Mouse (Mus musculus) MEL (cell line): ENCODE measurements around the gene Polr2h.

ENCODE experiments used
- CTCF ChIP-seq, 3 experiments: IDR thresholded peaks in 2 of 3; conservative IDR thresholded peaks in 1 of 3; 2 replicates each; pipeline ENCODE4 v1.5.1; 2011 to 2012; ENCODE audit warnings: low read length in 3 of 3, low read depth in 2 of 3, mild to moderate bottlenecking in 2 of 3, improper control_type of control experiment in 1 of 3, inconsistent platforms in 1 of 3, mixed read lengths in 1 of 3, moderate library complexity in 1 of 3; ENCODE audit not compliant: control insufficient read depth in 1 of 3, insufficient read depth in 1 of 3, poor library complexity in 1 of 3, severe bottlenecking in 1 of 3
- EP300 ChIP-seq, 2 experiments: IDR thresholded peaks; 2 replicates each; pipeline ENCODE4 v1.6.1; 2011; ENCODE audit warnings: improper control_type of control experiment in 2 of 2, low read length in 2 of 2, low read depth in 1 of 2, mild to moderate bottlenecking in 1 of 2
- ETS1 ChIP-seq: IDR thresholded peaks from 2 replicates; pipeline ENCODE4 v1.6.1; 2012; ENCODE audit warnings: low read depth, mild to moderate bottlenecking, inconsistent platforms, low read length, improper control_type of control experiment, moderate library complexity
- MAFK ChIP-seq: IDR thresholded peaks from 2 replicates; pipeline ENCODE4 v1.6.1; 2011; ENCODE audit warnings: low read depth, mild to moderate bottlenecking, low read length, improper control_type of control experiment, borderline replicate concordance
- POLR2A ChIP-seq, 2 experiments: IDR thresholded peaks; 2 replicates each; pipeline ENCODE4 v1.6.1; 2011 to 2012; ENCODE audit warnings: low read length in 2 of 2, mild to moderate bottlenecking in 2 of 2, control low read depth in 1 of 2, improper control_type of control experiment in 1 of 2, low read depth in 1 of 2, moderate library complexity in 1 of 2; ENCODE audit not compliant: control insufficient read depth in 1 of 2, insufficient read depth in 1 of 2, poor library complexity in 1 of 2
- POLR2AphosphoS5 ChIP-seq: IDR thresholded peaks from 2 replicates; pipeline ENCODE4 v1.6.1; 2012; ENCODE audit warnings: low read depth, borderline replicate concordance, mild to moderate bottlenecking, inconsistent platforms, low read length, moderate library complexity, mixed read lengths
- USF1 ChIP-seq: IDR thresholded peaks from 2 replicates; pipeline ENCODE4 v1.6.1; 2014; ENCODE audit warnings: low read depth, mild to moderate bottlenecking, inconsistent platforms, low read length, improper control_type of control experiment, moderate library complexity

DNA sequence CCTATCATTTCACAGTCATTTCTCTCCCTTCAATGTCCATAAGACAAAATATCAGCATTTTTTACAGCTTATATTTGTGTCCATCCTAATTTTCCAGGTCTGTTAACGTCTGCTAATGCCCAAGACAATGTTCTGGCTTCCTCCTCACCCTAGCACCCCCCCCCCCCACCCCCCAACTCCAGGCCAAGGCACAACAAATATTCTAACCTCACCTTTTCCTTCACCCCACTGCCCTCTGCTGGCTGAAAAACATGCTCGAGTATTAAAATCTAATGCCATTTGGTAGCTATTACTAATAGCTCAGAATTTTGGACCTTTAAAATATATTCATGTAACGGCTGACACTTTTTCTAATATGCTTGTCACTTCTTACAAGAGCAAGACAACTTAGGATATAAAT is 44.2 kb downstream of the Polr2h start:
- TF ChIP-seq ETS1 (no peak), USF1 (no peak), CTCF (IDR thresholded peaks at IDR 0.05 in 2 of 3, conservative IDR thresholded peaks at IDR 0.05 in 1 of 3; ENCODE audit: control insufficient read depth in 1 of 3, insufficient read depth in 1 of 3, low read depth in 2 of 3, low read length in 3 of 3, poor library complexity in 1 of 3, severe bottlenecking in 1 of 3) (peak in 2 of 3 experiments; percentile 45 to 70; a peak in 4 of 6 replicates), EP300 (IDR thresholded peaks at IDR 0.05; ENCODE audit: low read depth in 1 of 2, low read length in 2 of 2) (no peak), MAFK (no peak), POLR2AphosphoS5 (no peak), POLR2A (IDR thresholded peaks at IDR 0.05; ENCODE audit: control insufficient read depth in 1 of 2, insufficient read depth in 1 of 2, low read depth in 1 of 2, low read length in 2 of 2, poor library complexity in 1 of 2) (no peak)
